Mouse (Mus musculus) common myeloid progenitor, adult 5-6 weeks (primary cell): Measurements from ENCODE around the gene Fgr. TPM values are rescaled to one million over a fixed set of nuclear protein-coding genes. Genes with fewer than 3 reads are reported as not detected.
A peak's percentile ranks its signal among the peaks of the same experiment; 100 is the strongest.

ENCODE experiments used
- ATAC-seq: replicated peaks from 2 replicates; pipeline ENCODE4 v1.8.0; 2016; ENCODE audit warnings: low read depth, mild to moderate bottlenecking, moderate TSS enrichment, inconsistent platforms; ENCODE audit not compliant: poor library complexity, severe bottlenecking
- total RNA-seq: library from RNA; stranded (forward); fragments of 200-1000, 187-1606 nt; gene quantifications from 2 replicates; pipeline ENCODE4 v1.2.3, GENCODE M21; 2017

Gene Fgr
- total RNA-seq, 1 experiment from 2014 or later = 0.96 TPM

DNA sequence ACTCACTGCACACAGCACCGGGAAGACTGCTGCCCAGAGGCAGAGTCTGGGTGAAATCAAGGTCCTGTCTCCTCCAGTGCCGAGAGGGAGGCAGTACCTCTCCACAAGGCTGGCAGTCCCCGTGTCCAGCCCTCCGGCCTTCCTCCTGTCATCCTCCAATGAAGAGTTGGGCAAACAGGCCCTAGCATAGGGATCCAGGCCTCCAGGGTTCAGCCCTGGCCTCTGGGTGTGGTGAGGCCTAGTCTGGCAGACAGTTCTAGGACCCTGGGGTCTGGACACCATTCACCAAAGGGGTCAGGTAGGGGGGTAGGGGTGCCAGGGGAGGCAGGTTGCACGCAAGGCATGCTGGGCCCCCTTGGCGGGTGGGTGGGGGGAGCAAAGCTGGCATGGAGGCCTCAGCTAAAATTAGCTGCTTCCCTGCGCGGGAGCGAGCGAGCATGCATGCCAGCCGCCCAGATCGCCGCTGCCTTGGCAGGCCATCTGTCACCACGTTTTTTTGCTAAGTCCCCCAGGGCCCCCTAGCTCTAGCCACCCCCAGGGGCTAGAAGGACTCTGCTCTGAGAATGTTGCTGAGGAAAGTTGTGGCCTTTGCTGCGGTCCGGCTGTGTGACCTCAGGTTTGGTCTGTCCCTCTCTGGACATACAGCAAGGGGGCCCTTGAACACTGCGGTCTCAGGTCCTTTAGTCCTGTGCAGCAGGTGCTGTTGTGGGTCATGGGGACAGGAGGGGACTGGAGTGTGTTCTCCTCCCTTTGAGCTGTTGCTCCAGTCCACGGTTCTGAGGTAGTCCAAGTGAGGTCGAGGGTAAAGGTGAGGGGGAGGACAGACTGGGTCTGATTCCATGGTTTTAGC, 75.4 kb downstream of the Fgr start:
- no peak for ATAC-seq

DNA sequence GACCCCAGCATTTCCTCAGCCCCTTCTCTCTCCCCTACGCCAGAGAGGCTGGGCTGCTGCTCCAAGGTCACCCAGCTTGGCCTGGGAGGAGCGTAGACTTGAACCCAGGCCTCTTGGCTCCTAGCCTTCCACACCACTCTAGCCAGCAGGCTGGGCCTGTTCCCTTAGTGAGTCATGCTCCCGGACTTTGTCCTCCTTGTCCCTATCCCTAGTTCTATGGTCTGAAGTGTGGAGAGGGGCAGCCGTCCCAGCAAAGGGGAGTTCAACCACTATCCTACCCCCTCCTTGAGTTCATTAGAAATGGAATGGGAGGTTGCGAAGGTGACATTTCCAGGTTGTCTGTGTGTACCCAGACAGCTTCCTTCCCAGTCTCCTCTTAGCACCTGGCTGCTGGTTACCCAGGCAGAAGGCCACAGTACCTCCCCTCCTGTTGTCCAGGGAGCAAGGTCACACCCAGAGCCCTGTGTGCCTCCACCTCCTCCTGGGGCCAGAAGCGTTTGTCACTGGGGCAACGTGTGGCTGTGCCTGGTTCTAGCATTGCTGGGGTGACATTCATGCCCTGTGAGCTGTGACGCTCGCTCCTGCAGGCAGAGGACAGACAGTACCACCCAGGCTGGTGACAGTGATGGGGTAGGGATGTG, 76.4 kb downstream of the Fgr start:
- no peak for ATAC-seq

DNA sequence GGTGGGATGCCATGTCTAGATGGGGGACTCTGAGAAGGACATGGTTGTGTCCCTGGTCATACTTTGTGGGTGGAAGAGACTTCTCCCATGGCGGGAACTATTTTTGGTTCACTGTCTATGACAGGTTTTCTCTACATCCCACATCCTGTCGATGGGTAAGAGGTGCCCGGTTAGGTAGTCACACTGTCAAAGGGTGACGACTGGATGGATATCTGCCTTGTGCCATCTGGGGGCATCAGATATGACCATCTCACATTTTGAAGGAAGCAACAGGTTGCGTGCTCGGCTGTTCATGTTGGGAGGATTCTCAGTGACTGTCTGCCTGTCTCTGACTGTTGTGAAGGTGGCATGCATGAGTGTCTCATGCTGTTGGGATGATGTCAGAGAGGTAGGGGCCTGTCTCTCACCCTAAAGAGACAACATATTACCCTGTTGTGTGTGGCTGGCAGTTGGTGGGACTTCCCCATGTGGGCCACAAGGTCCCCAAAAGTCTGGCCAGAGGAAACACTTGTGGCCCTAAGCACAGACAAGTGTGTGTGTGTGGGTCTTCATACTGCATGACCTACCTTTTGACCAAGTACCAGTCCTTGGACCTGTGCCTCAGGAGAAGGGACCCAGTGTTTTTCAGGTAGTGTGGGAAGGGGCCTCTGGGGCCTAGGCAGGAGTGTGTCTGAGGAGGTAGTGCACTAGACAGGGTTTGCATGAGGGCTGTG, 77.1 kb downstream of the Fgr start:
- 0 out of 2 replicates have a peak, but pooled peaks have one; percentile 10 for ATAC-seq

DNA sequence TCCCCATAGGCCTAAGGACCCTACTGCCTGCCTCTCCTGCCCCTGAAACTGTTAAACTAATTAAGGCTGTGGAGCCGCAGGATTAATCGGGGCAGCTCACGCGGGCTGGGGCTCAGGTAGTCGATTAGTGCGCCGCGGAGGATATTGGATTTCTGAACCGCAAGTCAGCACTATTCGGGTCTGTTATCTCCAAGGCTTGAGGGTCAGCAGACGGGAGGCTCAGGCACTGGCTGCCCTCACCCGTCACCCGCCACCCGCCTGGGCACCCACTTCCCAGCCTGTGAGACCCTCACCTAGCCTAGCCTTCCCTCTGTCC, 77.6 kb downstream of the Fgr start:
- no peak for ATAC-seq

Other genes starting within 250 kb of the Fgr start
- 2.6 and 4.1 TPM in 2 replicates for gene Xkr8, start 241.5 kb upstream of the Fgr start, total RNA-seq
- gene Smpdl3b, start 216.8 kb upstream of the Fgr start, total RNA-seq = 0.50 TPM in 1 of 2 replicates, not detected in the other
- 52.9 and 63.8 TPM in 2 replicates for gene Rpa2, start 205.8 kb upstream of the Fgr start, total RNA-seq
- gene Themis2, start 177.7 kb upstream of the Fgr start, total RNA-seq = 9.9 and 12.0 TPM in 2 replicates
- gene Ppp1r8, start 130.9 kb upstream of the Fgr start, total RNA-seq = 61.5 and 77.1 TPM in 2 replicates
- gene Stx12, start 89.6 kb upstream of the Fgr start, total RNA-seq = 35.6 and 40.6 TPM in 2 replicates
- gene Fam76a, start 51.5 kb upstream of the Fgr start, total RNA-seq = 25.2 and 33.5 TPM in 2 replicates
- gene Ahdc1, start 37.2 kb downstream of the Fgr start, total RNA-seq = 2.6 and 3.5 TPM in 2 replicates
- gene Wasf2, start 156.4 kb downstream of the Fgr start, total RNA-seq = 45.6 and 61.3 TPM in 2 replicates
- gene Cd164l2, start 238.0 kb downstream of the Fgr start, total RNA-seq = not detected in 2 replicates
- gene Gpr3, start 238.4 kb downstream of the Fgr start, total RNA-seq = not detected in 2 replicates